Mouse (Mus musculus): Measurements from ENCODE around the gene Ptprm.

DNA sequence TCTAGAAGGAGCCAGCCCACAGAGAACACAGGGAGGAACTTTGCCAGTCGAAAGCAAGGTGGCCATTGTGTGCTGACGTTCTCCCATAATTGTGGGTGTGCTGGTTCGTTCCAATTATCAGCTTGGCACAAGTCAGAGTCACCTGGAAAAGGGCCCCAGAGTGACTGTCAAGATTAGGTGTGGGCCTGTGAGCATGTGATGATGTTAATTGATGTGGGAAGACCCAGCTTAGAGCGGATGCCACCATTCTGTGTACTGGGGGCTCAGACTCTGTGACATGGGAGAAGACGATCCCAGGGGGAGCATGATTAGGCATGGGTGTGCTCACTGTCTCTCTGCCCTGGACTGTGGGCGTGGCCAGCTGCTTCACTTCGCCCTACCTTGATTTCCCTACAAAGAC is 604.3 kb downstream of the Ptprm start:
- TF ChIP-seq CTCF (IDR thresholded peaks at IDR 0.05; ENCODE audit: borderline replicate concordance, extremely low read depth, insufficient read depth, insufficient read length) (no peak), POLR2A (IDR thresholded peaks at IDR 0.05; ENCODE audit: borderline replicate concordance, extremely low read depth, insufficient read depth, insufficient read length, poor library complexity, severe bottlenecking) (no peak)

All from brain, embryonic 14.5 days (tissue).